Mouse (Mus musculus): Measurements from ENCODE around the gene Ret.

The Ret gene

DNA sequence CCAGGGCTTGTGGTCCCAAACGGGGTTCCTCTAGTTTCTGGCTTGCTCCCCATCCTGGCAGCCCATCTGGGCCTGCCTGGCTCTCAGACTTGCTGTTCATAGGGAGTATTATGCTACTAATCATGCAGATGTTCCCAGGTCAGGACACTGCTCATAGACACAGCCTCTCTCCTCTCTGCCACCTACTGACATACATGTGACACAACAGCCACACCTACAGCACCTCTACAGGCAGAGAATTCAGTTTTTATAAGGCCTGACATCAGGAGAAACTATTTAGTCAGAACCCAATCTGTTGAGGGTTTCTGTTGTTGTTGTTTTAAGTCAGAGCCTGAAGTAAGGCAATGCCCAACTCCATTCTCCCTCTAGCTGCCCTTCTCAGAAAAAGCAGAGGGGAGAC is 85.7 kb downstream of the Ret start:
- DNase-seq (ENCODE audit: low spot score in 2 of 2) = no peak

All from natural killer cell, adult 2 months (primary cell).